Mouse (Mus musculus) lung, adult 2 months (tissue): Measurements from ENCODE around the gene Ceacam19.

ENCODE experiments used
- CTCF ChIP-seq: fragments of 200-500 bp; IDR thresholded peaks from 2 replicates; pipeline ENCODE4 v1.5.1; 2011; ENCODE audit warnings: mild to moderate bottlenecking, low read length, control low read depth; ENCODE audit not compliant: insufficient read depth
- POLR2A ChIP-seq: fragments of 200-500 bp; IDR thresholded peaks from 2 replicates; pipeline ENCODE4 v1.6.1; 2011; ENCODE audit warnings: low read depth, mild to moderate bottlenecking, control low read depth, low read length, borderline replicate concordance; ENCODE audit errors: extremely low read depth

DNA sequence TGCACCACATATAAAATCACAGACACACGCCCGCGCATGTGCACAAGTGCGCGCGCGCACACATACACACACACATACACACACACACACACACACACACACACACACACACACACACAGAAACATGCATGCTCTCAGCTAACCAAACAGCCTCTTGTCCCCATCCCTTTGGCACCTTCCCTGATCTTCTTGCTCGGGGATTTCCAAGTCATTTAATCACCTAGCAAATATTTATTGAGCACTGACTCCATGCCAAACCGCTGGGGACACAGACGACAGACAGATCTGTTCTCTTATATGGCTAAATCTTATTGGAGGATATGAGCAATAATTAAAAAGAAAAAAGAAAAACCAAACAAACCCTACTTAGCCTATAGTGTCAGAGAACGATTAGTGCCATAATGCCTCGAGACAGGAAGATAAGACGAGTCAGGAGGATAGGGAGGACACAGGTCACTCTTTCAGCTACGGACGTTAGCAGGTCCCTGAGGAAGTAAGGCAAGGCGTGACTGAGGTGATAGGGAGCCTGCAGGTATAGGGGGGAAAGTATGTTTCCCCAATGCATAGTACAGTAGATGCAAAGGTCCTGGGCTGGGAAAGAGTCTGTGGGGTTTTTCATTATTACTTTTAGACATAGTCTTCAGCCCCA lies 19.9 kb downstream of the Ceacam19 start:
- no peak for TF ChIP-seq CTCF
- TF ChIP-seq POLR2A, result no peak
